Mouse (Mus musculus) heart, embryonic 16.5 days (tissue): Measurements from ENCODE around the gene Tmem171. TPM values are rescaled to one million over a fixed set of nuclear protein-coding genes. Genes with fewer than 3 reads are reported as not detected.
A peak's percentile ranks its signal among the peaks of the same experiment; 100 is the strongest.

Source experiments
- ATAC-seq: fragments of 200-750 bp; cut with Nextera tagmentation; replicated peaks from 2 replicates; pipeline ENCODE4 v1.8.0; 2017; ENCODE audit warnings: moderate number of reproducible peaks; ENCODE audit not compliant: insufficient read depth, low FRiP score; ENCODE audit errors: extremely low read depth
- H3K27ac ChIP-seq: fragments of 300-500 bp; sonication (generic); 2 replicates; pipeline ENCODE4 v1.5.1; 2014; ENCODE audit warnings: mild to moderate bottlenecking, low read length, control low read depth, moderate library complexity
- H3K27me3 ChIP-seq: fragments of 300-500 bp; sonication (generic); 2 replicates; pipeline ENCODE4 v1.6.1; 2014; ENCODE audit warnings: low read length, mixed read lengths; ENCODE audit not compliant: control insufficient read depth, insufficient read depth
- H3K36me3 ChIP-seq: fragments of 300-500 bp; sonication (generic); 2 replicates; pipeline ENCODE4 v1.6.1; 2014; ENCODE audit not compliant: control insufficient read depth, insufficient read depth
- H3K4me1 ChIP-seq: fragments of 300-500 bp; sonication (generic); 2 replicates; pipeline ENCODE4 v1.6.1; 2014; ENCODE audit warnings: low read length, mixed read lengths; ENCODE audit not compliant: control insufficient read depth, insufficient read depth
- H3K4me2 ChIP-seq: fragments of 300-500 bp; sonication (generic); 2 replicates; pipeline ENCODE4 v1.6.1; 2014; ENCODE audit warnings: low read depth, mild to moderate bottlenecking, control low read depth, low read length
- H3K4me3 ChIP-seq: fragments of 300-500 bp; sonication (generic); 2 replicates; pipeline ENCODE4 v1.5.1; 2014; ENCODE audit warnings: mild to moderate bottlenecking, control low read depth, low read length
- H3K9ac ChIP-seq: fragments of 300-500 bp; sonication (generic); 2 replicates; pipeline ENCODE4 v1.6.1; 2014; ENCODE audit warnings: low read length, control low read depth
- H3K9me3 ChIP-seq: fragments of 300-500 bp; sonication (generic); replicated peaks from 2 replicates; pipeline ENCODE4 v1.6.1; 2016; ENCODE audit warnings: low read length; ENCODE audit not compliant: control insufficient read depth
- WGBS: fragments of 180-500 bp; shearing (Covaris S2); extraction: QIAGEN DNeasy Blood & Tissue Kit; methylation state at CpG from one replicate; pipeline ENCODE4 v1.1.7; 2014; 5-methylcytosine and 5-hydroxymethylcytosine counted together
- polyA plus RNA-seq: library from polyadenylated mRNA; unstranded; fragments of >200 nt; fragmentation: Nextera tagmentation; extraction: Ambion mirVana; gene quantifications from 2 replicates; pipeline ENCODE4 v1.2.1, GENCODE M21; 2015

Gene Tmem171
- polyA plus RNA-seq, 1 experiment from 2014 or later, result 1.3 TPM

GRCm38 (mm10) chr13:98638507-98639166 is 56.0 kb downstream of the Tmem171 start:
- no peaks in the 10 kb centered on the region for H3K4me1 ChIP-seq
- no peak for ATAC-seq
- 85% methylated on average over 5 of the region's 5 CpGs for WGBS
- no peaks in the 10 kb centered on the region for H3K27me3 ChIP-seq
- no peaks in the 10 kb centered on the region for H3K36me3 ChIP-seq
- no peak overlapping the region for H3K4me2 ChIP-seq
- H3K4me3 ChIP-seq, result no peak overlapping the region
- H3K9ac ChIP-seq, result no peak overlapping the region
- H3K27ac ChIP-seq, result no peak overlapping the region
- H3K9me3 ChIP-seq, result peaks cover 4% of the 10 kb centered on the region; the same call in 1 of the 2 replicates

- no peak within 1 kb of the TSS for H3K27ac ChIP-seq
- no peaks in the 10 kb centered on the region for H3K27me3 ChIP-seq
- WGBS, result 70% methylated on average over 12 of the region's 12 CpGs
- peaks cover 4% of the 10 kb centered on the region; the same call in 1 of the 2 replicates for H3K9me3 ChIP-seq
- peak within 1 kb of the TSS; percentile 52 for H3K4me2 ChIP-seq
- H3K36me3 ChIP-seq, result no peaks in the 10 kb centered on the region
- H3K9ac ChIP-seq, result no peak within 1 kb of the TSS
- ATAC-seq, result no peak
- peak within 1 kb of the TSS; percentile 2 for H3K4me3 ChIP-seq
- no peaks in the 10 kb centered on the region for H3K4me1 ChIP-seq
Measured at GRCm38 (mm10) chr13:98637145-98637544, 57.5 kb downstream of the Tmem171 start, which contains the start of gene Tmem174. TSS of gene Tmem174 (minus strand) at chr13:98637410.

GRCm38 (mm10) chr13:98636571-98636970 is 58.1 kb downstream of the Tmem171 start:
- 60% methylated on average over 18 of the region's 18 CpGs for WGBS
- Histone ChIP-seq H3K27ac (no peak overlapping the region), H3K9ac (no peak overlapping the region), H3K27me3 (no peaks in the 10 kb centered on the region), H3K9me3 (peaks cover 4% of the 10 kb centered on the region; the same call in 1 of the 2 replicates), H3K36me3 (no peaks in the 10 kb centered on the region), H3K4me3 (peak overlapping the region; percentile 2), H3K4me1 (no peaks in the 10 kb centered on the region), H3K4me2 (peak overlapping the region; percentile 52)
- ATAC-seq, result no peak

Other genes with a start within 250 kb of the Tmem171 start
- gene Gm10320, start 202.8 kb downstream of the Tmem171 start, polyA plus RNA-seq, result 0.76 and 1.9 TPM in 2 replicates
- gene Tmem174, start 57.4 kb downstream of the Tmem171 start, polyA plus RNA-seq, result not detected in 2 replicates
- 26.2 and 28.2 TPM in 2 replicates for gene Fcho2, start 120.6 kb upstream of the Tmem171 start, polyA plus RNA-seq
- 39.5 and 40.5 TPM in 2 replicates for gene Tnpo1, start 231.6 kb upstream of the Tmem171 start, polyA plus RNA-seq